Mouse (Mus musculus) forebrain, embryonic 12.5 days (tissue): Measurements from ENCODE around the gene Gm20806. TPM values are rescaled to one million over a fixed set of nuclear protein-coding genes. Genes with fewer than 3 reads are reported as not detected.
"Not testable (repeated sequence)": the region's sequence is repeated elsewhere in the genome, so short reads cannot be mapped to it uniquely, and the experiment has no call there.

Experiments
- ATAC-seq: fragments of 200-750 bp; cut with Nextera tagmentation; 2 replicates; pipeline ENCODE4 v1.8.0; 2017; ENCODE audit warnings: moderate TSS enrichment; ENCODE audit not compliant: low FRiP score
- H3K27ac ChIP-seq: fragments of 300-500 bp; sonication (generic); 2 replicates; pipeline ENCODE4 v1.5.1; 2016; ENCODE audit warnings: mild to moderate bottlenecking
- H3K27me3 ChIP-seq: fragments of 300-500 bp; sonication (generic); 2 replicates; pipeline ENCODE4 v1.6.1; 2016; ENCODE audit warnings: mild to moderate bottlenecking
- H3K36me3 ChIP-seq: fragments of 300-500 bp; sonication (generic); replicated peaks from 2 replicates; pipeline ENCODE4 v1.6.1; 2016; ENCODE audit warnings: mild to moderate bottlenecking
- H3K4me1 ChIP-seq: fragments of 300-500 bp; sonication (generic); 2 replicates; pipeline ENCODE4 v1.6.1; 2016
- H3K4me2 ChIP-seq: fragments of 300-500 bp; sonication (generic); 2 replicates; pipeline ENCODE4 v1.6.1; 2016; ENCODE audit warnings: mild to moderate bottlenecking, moderate library complexity
- H3K4me3 ChIP-seq: fragments of 300-500 bp; sonication (generic); replicated peaks from 2 replicates; pipeline ENCODE4 v1.5.1; 2016; ENCODE audit warnings: mild to moderate bottlenecking
- H3K9ac ChIP-seq: fragments of 300-500 bp; sonication (generic); 2 replicates; pipeline ENCODE4 v1.6.1; 2016; ENCODE audit warnings: mild to moderate bottlenecking
- H3K9me3 ChIP-seq: fragments of 300-500 bp; sonication (generic); 2 replicates; pipeline ENCODE4 v1.6.1; 2016
- WGBS: fragments of 180-500 bp; shearing (Covaris S2); methylation state at CpG from one replicate; pipeline ENCODE4 v1.1.7; 2016; 5-methylcytosine and 5-hydroxymethylcytosine counted together
- polyA plus RNA-seq: library from polyadenylated mRNA; unstranded; fragments of >200 nt; fragmentation: Nextera tagmentation; extraction: Ambion mirVana; gene quantifications from 2 replicates; pipeline ENCODE4 v1.2.1, GENCODE M21; 2016

Gene Gm20806
- not detected in 2 replicates for polyA plus RNA-seq

DNA sequence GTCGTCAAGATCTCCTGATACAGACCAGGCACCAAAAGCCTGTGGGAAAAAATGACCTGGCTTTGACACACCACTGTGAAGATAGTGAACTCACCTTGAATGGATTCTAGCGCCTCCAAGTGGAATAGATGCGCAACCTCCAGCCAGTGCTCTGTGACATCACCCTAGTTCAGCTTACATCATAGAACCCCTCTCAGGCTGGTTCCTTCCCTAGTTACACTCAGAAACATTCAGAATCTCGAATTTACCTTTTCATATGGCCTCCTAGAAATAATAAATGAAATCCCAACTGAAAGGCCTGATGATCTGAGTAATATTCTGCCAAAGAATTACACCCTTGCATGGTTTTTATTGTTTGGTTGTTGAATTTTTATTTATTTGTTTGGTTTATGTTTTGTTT is at the start of gene Gm20806:
Gene Gm20806, minus strand, starts transcription at position 101 of the 400 bp plus-strand sequence.
- not testable (repeated sequence) for H3K36me3 ChIP-seq, H3K4me3 ChIP-seq, H3K27ac ChIP-seq, H3K4me2 ChIP-seq, H3K4me1 ChIP-seq, H3K9me3 ChIP-seq, H3K9ac ChIP-seq, H3K27me3 ChIP-seq, ATAC-seq
- WGBS: no CpG with 5 or more reads among the region's 4 CpGs
